Mouse (Mus musculus) embryonic facial prominence, embryonic 15.5 days (tissue): ENCODE measurements around the gene Inpp5d. TPM values are rescaled to one million over a fixed set of nuclear protein-coding genes. Genes with fewer than 3 reads are reported as not detected.
A peak's percentile ranks its signal among the peaks of the same experiment; 100 is the strongest.

Experiments used
- ATAC-seq: fragments of 200-750 bp; cut with Nextera tagmentation; 2 replicates; pipeline ENCODE4 v1.8.0; 2017; ENCODE audit warnings: low read depth, moderate TSS enrichment; ENCODE audit not compliant: insufficient number of reproducible peaks, low FRiP score, low TSS enrichment
- H3K27ac ChIP-seq: fragments of 300-500 bp; sonication (generic); replicated peaks from 2 replicates; pipeline ENCODE4 v1.5.1; 2015; ENCODE audit warnings: mild to moderate bottlenecking, inconsistent platforms
- H3K27me3 ChIP-seq: fragments of 300-500 bp; sonication (generic); 2 replicates; pipeline ENCODE4 v1.6.1; 2015; ENCODE audit warnings: inconsistent platforms
- H3K36me3 ChIP-seq: fragments of 300-500 bp; sonication (generic); 2 replicates; pipeline ENCODE4 v1.6.1; 2015; ENCODE audit warnings: mild to moderate bottlenecking, inconsistent platforms
- H3K4me1 ChIP-seq: fragments of 300-500 bp; sonication (generic); 2 replicates; pipeline ENCODE4 v1.6.1; 2015; ENCODE audit warnings: inconsistent platforms
- H3K4me2 ChIP-seq: fragments of 300-500 bp; sonication (generic); replicated peaks from 2 replicates; pipeline ENCODE4 v1.6.1; 2015; ENCODE audit warnings: mild to moderate bottlenecking, inconsistent platforms
- H3K4me3 ChIP-seq: fragments of 300-500 bp; sonication (generic); replicated peaks from 2 replicates; pipeline ENCODE4 v1.5.1; 2015; ENCODE audit warnings: mild to moderate bottlenecking, inconsistent platforms
- H3K9ac ChIP-seq: fragments of 300-500 bp; sonication (generic); 2 replicates; pipeline ENCODE4 v1.6.1; 2015; ENCODE audit warnings: inconsistent platforms
- H3K9me3 ChIP-seq: fragments of 300-500 bp; sonication (generic); replicated peaks from 2 replicates; pipeline ENCODE4 v1.6.1; 2016; ENCODE audit warnings: inconsistent platforms
- WGBS: fragments of 180-500 bp; shearing (Covaris S2); methylation state at CpG from one replicate; pipeline ENCODE4 v1.1.7; 2015; 5-methylcytosine and 5-hydroxymethylcytosine counted together
- polyA plus RNA-seq: library from polyadenylated mRNA; unstranded; fragments of >200 nt; fragmentation: Nextera tagmentation; extraction: Ambion mirVana; gene quantifications from 2 replicates; pipeline ENCODE4 v1.2.1, GENCODE M21; 2015

The Inpp5d gene
- polyA plus RNA-seq, 1 experiment from 2014 or later, result 9.7 TPM

- no peak for ATAC-seq
- no peak overlapping the region for H3K4me3 ChIP-seq
- no peak overlapping the region for H3K4me2 ChIP-seq
- no peaks in the 10 kb centered on the region for H3K9me3 ChIP-seq
- WGBS, result 91% methylated on average over 2 of the region's 2 CpGs
- no peak overlapping the region for H3K27ac ChIP-seq
- H3K27me3 ChIP-seq, result no peaks in the 10 kb centered on the region
- no peaks in the 10 kb centered on the region for H3K36me3 ChIP-seq
- H3K9ac ChIP-seq, result no peak overlapping the region
- 0 out of 2 replicates have a peak, but pooled peaks cover 4% of the 10 kb centered on the region for H3K4me1 ChIP-seq
Observed at GRCm38 (mm10) chr1:87624826-87625225, 4.7 kb downstream of the Inpp5d start.

GRCm38 (mm10) chr1:87625254-87626025, 5.3 kb downstream of the Inpp5d start:
- H3K4me1 ChIP-seq, result 0 out of 2 replicates have a peak, but pooled peaks cover 4% of the 10 kb centered on the region
- ATAC-seq, result no peak
- 84% methylated on average over 6 of the region's 6 CpGs for WGBS
- H3K27me3 ChIP-seq, result no peaks in the 10 kb centered on the region
- H3K36me3 ChIP-seq, result no peaks in the 10 kb centered on the region
- H3K9me3 ChIP-seq, result no peaks in the 10 kb centered on the region
- H3K27ac ChIP-seq, result no peak overlapping the region
- no peak overlapping the region for H3K4me3 ChIP-seq
- H3K9ac ChIP-seq, result no peak overlapping the region
- no peak overlapping the region for H3K4me2 ChIP-seq

- H3K27ac ChIP-seq, result no peak overlapping the region
- WGBS, result 50% methylated on average over 2 of the region's 2 CpGs
- H3K4me3 ChIP-seq, result no peak overlapping the region
- H3K4me2 ChIP-seq, result no peak overlapping the region
- H3K27me3 ChIP-seq, result no peaks in the 10 kb centered on the region
- no peaks in the 10 kb centered on the region for H3K36me3 ChIP-seq
- H3K9me3 ChIP-seq, result no peaks in the 10 kb centered on the region
- H3K4me1 ChIP-seq, result 0 out of 2 replicates have a peak, but pooled peaks cover 4% of the 10 kb centered on the region
- no peak overlapping the region for H3K9ac ChIP-seq
- ATAC-seq, result no peak
Observed at GRCm38 (mm10) chr1:87626344-87626743, 6.2 kb downstream of the Inpp5d start.

- H3K4me1 ChIP-seq, result no peaks in the 10 kb centered on the region
- ATAC-seq, result no peak
- H3K9me3 ChIP-seq, result no peaks in the 10 kb centered on the region
- no peaks in the 10 kb centered on the region for H3K36me3 ChIP-seq
- H3K9ac ChIP-seq, result no peak overlapping the region
- WGBS, result 62% methylated on average over 2 of the region's 2 CpGs
- H3K4me2 ChIP-seq, result no peak overlapping the region
- H3K27me3 ChIP-seq, result no peaks in the 10 kb centered on the region
- no peak overlapping the region for H3K4me3 ChIP-seq
- H3K27ac ChIP-seq, result no peak overlapping the region
Observed at GRCm38 (mm10) chr1:87628085-87628484, 8.0 kb downstream of the Inpp5d start.

- no peaks in the 10 kb centered on the region for H3K4me1 ChIP-seq
- WGBS, result 76% methylated on average over 10 of the region's 10 CpGs
- H3K27ac ChIP-seq, result no peak overlapping the region
- no peaks in the 10 kb centered on the region for H3K36me3 ChIP-seq
- ATAC-seq, result no peak
- no peaks in the 10 kb centered on the region for H3K27me3 ChIP-seq
- H3K4me3 ChIP-seq, result no peak overlapping the region
- no peak overlapping the region for H3K9ac ChIP-seq
- no peaks in the 10 kb centered on the region for H3K9me3 ChIP-seq
- H3K4me2 ChIP-seq, result no peak overlapping the region
Observed at GRCm38 (mm10) chr1:87631584-87631983, 11.5 kb downstream of the Inpp5d start.

GRCm38 (mm10) chr1:87632163-87632562, 12.1 kb downstream of the Inpp5d start:
- ATAC-seq, result no peak
- Histone ChIP-seq H3K9me3 (no peaks in the 10 kb centered on the region), H3K36me3 (no peaks in the 10 kb centered on the region), H3K4me3 (no peak overlapping the region), H3K4me2 (no peak overlapping the region), H3K27me3 (no peaks in the 10 kb centered on the region), H3K4me1 (no peaks in the 10 kb centered on the region), H3K9ac (no peak overlapping the region), H3K27ac (no peak overlapping the region)
- 55% methylated on average over 6 of the region's 6 CpGs for WGBS

GRCm38 (mm10) chr1:87636716-87637117, 16.6 kb downstream of the Inpp5d start:
- no peaks in the 10 kb centered on the region for H3K27me3 ChIP-seq
- H3K9me3 ChIP-seq, result no peaks in the 10 kb centered on the region
- no peak overlapping the region for H3K4me2 ChIP-seq
- H3K4me3 ChIP-seq, result no peak overlapping the region
- no peak; the same call in 1 of the 2 replicates for ATAC-seq
- H3K27ac ChIP-seq, result no peak overlapping the region
- WGBS, result 82% methylated on average over 12 of the region's 12 CpGs
- no peaks in the 10 kb centered on the region for H3K36me3 ChIP-seq
- H3K9ac ChIP-seq, result no peak overlapping the region
- no peaks in the 10 kb centered on the region for H3K4me1 ChIP-seq

GRCm38 (mm10) chr1:87637121-87637877, 17.2 kb downstream of the Inpp5d start:
- H3K4me3 ChIP-seq, result no peak overlapping the region
- no peak overlapping the region for H3K27ac ChIP-seq
- no peaks in the 10 kb centered on the region for H3K36me3 ChIP-seq
- WGBS, result 76% methylated on average over 4 of the region's 4 CpGs
- no peaks in the 10 kb centered on the region for H3K9me3 ChIP-seq
- peak; percentile 43; the same call in 1 of the 2 replicates for ATAC-seq
- no peaks in the 10 kb centered on the region for H3K4me1 ChIP-seq
- H3K4me2 ChIP-seq, result no peak overlapping the region
- no peak overlapping the region for H3K9ac ChIP-seq
- H3K27me3 ChIP-seq, result no peaks in the 10 kb centered on the region

- Histone ChIP-seq H3K9ac (no peak overlapping the region), H3K4me2 (no peak overlapping the region), H3K27ac (no peak overlapping the region), H3K9me3 (no peaks in the 10 kb centered on the region), H3K4me1 (no peaks in the 10 kb centered on the region), H3K4me3 (no peak overlapping the region), H3K27me3 (no peaks in the 10 kb centered on the region), H3K36me3 (no peaks in the 10 kb centered on the region)
- no peak for ATAC-seq
- 78% methylated on average over 4 of the region's 4 CpGs for WGBS
Observed at GRCm38 (mm10) chr1:87637878-87638600, 17.9 kb downstream of the Inpp5d start.

GRCm38 (mm10) chr1:87639724-87640123, 19.6 kb downstream of the Inpp5d start:
- H3K9ac ChIP-seq, result no peak overlapping the region
- no peak for ATAC-seq
- no peaks in the 10 kb centered on the region for H3K27me3 ChIP-seq
- H3K4me2 ChIP-seq, result no peak overlapping the region
- H3K4me1 ChIP-seq, result no peaks in the 10 kb centered on the region
- no peaks in the 10 kb centered on the region for H3K36me3 ChIP-seq
- no peak overlapping the region for H3K4me3 ChIP-seq
- H3K9me3 ChIP-seq, result no peaks in the 10 kb centered on the region
- H3K27ac ChIP-seq, result peak overlapping the region; percentile 35; the same call in 1 of the 2 replicates
- WGBS, result 73% methylated on average over 8 of the region's 8 CpGs

- 45% methylated on average over 17 of the region's 17 CpGs for WGBS
- Histone ChIP-seq H3K27ac (peak overlapping the region; percentile 35; the same call in 1 of the 2 replicates), H3K4me1 (no peaks in the 10 kb centered on the region), H3K27me3 (no peaks in the 10 kb centered on the region), H3K9ac (no peak overlapping the region), H3K4me2 (no peak overlapping the region), H3K36me3 (no peaks in the 10 kb centered on the region), H3K9me3 (no peaks in the 10 kb centered on the region), H3K4me3 (no peak overlapping the region)
- no peak for ATAC-seq
Observed at GRCm38 (mm10) chr1:87640165-87640661, 20.1 kb downstream of the Inpp5d start.
